Comparison of ENCODE assay signal across 23 mouse cellular contexts in the genomic region with DNA sequence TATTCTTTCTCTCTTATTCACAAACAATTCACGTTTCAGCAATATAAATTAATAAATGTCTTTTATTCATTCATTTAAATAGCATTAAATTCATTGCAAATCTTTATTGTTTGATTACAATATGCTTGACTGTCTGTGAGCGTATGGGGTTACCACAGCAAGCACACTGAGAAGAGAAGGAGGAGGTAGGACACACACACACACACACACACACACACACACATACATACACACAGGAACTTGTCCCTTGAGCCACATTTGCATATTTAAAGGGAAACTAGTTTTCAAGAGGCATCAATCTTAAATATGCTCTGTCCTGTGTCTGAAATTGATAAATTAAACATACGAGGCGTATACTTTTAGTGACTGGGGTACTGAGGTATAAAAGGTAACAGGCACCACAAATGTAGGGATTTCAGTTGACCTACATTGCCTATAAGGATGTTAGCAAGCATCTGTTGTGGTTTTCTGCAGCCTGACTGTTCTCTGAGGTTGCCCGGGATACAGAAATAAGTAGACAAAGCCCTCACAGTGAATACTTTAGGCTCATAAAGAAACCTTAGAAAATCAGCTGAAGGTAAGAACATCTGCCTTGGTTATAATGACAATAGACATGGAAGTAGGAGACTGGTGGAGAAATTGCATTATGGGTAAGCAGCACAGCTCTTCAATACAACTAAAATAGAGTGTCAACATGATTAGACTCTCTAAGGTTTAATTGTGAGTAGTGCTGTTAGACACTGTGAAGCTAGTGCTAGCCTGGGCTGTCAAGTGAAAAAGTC.
DNase-seq lines count a peak whose midpoint lies in the region; ATAC-seq lines count a peak whose summit lies in the region.
"Had no signal": no experiment of that assay in that cellular context is flagged by ENCODE, and none has a peak within 500 bp of the region (broad histone marks: within the 10 kb centered on the region; RNA-seq: fewer than 3 reads in every experiment).

No protein-coding gene starts in this region.

- no peaks in the 10 kb centered on the region for H3K36me3 ChIP-seq in forebrain, embryonic 13.5 days (ENCODE audit: poor library complexity, severe bottlenecking)
- no peaks in the 10 kb centered on the region for H3K36me3 ChIP-seq in forebrain, embryonic 14.5 days (ENCODE audit: control insufficient read depth, insufficient read depth, low read length)
- no peaks in the 10 kb centered on the region for H3K36me3 ChIP-seq in midbrain, embryonic 12.5 days
- no peaks in the 10 kb centered on the region for H3K36me3 ChIP-seq in midbrain, embryonic 10.5 days
- no peaks in the 10 kb centered on the region for H3K36me3 ChIP-seq in midbrain, embryonic 14.5 days (ENCODE audit: control insufficient read depth, insufficient read depth, low read length)
- H3K36me3 ChIP-seq: embryonic facial prominence, embryonic 12.5 days; stomach, embryonic 15.5 days had no signal

- H3K4me1 ChIP-seq in forebrain, embryonic 13.5 days: peaks cover 6% of the 10 kb centered on the region; the same call in 1 of the 2 replicates
- peaks cover 5% of the 10 kb centered on the region; the same call in 1 of the 2 replicates for H3K4me1 ChIP-seq in forebrain, embryonic 14.5 days (ENCODE audit: control insufficient read depth, insufficient read depth, low read length)
- peaks cover 6% of the 10 kb centered on the region; the same call in 1 of the 2 replicates for H3K4me1 ChIP-seq in midbrain, embryonic 12.5 days
- H3K4me1 ChIP-seq in midbrain, embryonic 10.5 days: peaks cover 6% of the 10 kb centered on the region; the same call in 1 of the 2 replicates
- H3K4me1 ChIP-seq in midbrain, embryonic 14.5 days (ENCODE audit: control insufficient read depth, insufficient read depth, low read length): no peaks in the 10 kb centered on the region
- H3K4me1 ChIP-seq: embryonic facial prominence, embryonic 12.5 days; stomach, embryonic 15.5 days had no signal

- no peak for DNase-seq in forebrain, embryonic 14.5 days (ENCODE audit: low spot score)
- DNase-seq in midbrain, embryonic 10.5 days (ENCODE audit: low spot score): no peak
- DNase-seq in 416B (ENCODE audit: low read depth): peak; percentile 14
- DNase-seq in midbrain, embryonic 14.5 days: peak; percentile 39
- DNase-seq in lung, postnatal 14 days: no peak
- DNase-seq in left cerebral cortex, postnatal 4 days: no peak
- DNase-seq: B cell, adult 2 months; cerebellum, adult 9-10 months; gastrocnemius, postnatal 25 days; heart, adult 2 months; heart, postnatal 36 days; kidney, adult 2 months; kidney, postnatal 25 days; liver; right cerebral cortex, postnatal 25 days; thymus, adult 2 months had no signal

- H3K27me3 ChIP-seq in forebrain, embryonic 13.5 days: no peaks in the 10 kb centered on the region
- H3K27me3 ChIP-seq in forebrain, embryonic 14.5 days (replicated peaks; ENCODE audit: control insufficient read depth, insufficient read depth, low read length): no peaks in the 10 kb centered on the region
- H3K27me3 ChIP-seq in midbrain, embryonic 12.5 days: no peaks in the 10 kb centered on the region
- no peaks in the 10 kb centered on the region for H3K27me3 ChIP-seq in midbrain, embryonic 10.5 days (ENCODE audit: low read depth, poor library complexity, severe bottlenecking)
- no peaks in the 10 kb centered on the region for H3K27me3 ChIP-seq in midbrain, embryonic 14.5 days (ENCODE audit: control insufficient read depth, insufficient read depth, low read length)
- H3K27me3 ChIP-seq: embryonic facial prominence, embryonic 12.5 days; stomach, embryonic 15.5 days had no signal

- 51% methylated on average over 5 of the region's 5 CpGs for WGBS in forebrain, embryonic 13.5 days
- WGBS in forebrain, embryonic 14.5 days: 56% methylated on average over 5 of the region's 5 CpGs
- 58% methylated on average over 5 of the region's 5 CpGs for WGBS in midbrain, embryonic 12.5 days
- WGBS in midbrain, embryonic 10.5 days: 83% methylated on average over 5 of the region's 5 CpGs
- 40% methylated on average over 5 of the region's 5 CpGs for WGBS in midbrain, embryonic 14.5 days

- H3K9ac ChIP-seq in forebrain, embryonic 13.5 days: no peak overlapping the region
- no peak overlapping the region for H3K9ac ChIP-seq in forebrain, embryonic 14.5 days (ENCODE audit: low read length)
- H3K9ac ChIP-seq in midbrain, embryonic 12.5 days (replicated peaks): no peak overlapping the region
- H3K9ac ChIP-seq in midbrain, embryonic 14.5 days (replicated peaks; ENCODE audit: low read length): no peak overlapping the region
- H3K9ac ChIP-seq: embryonic facial prominence, embryonic 12.5 days; stomach, embryonic 15.5 days had no signal

- no peak overlapping the region for H3K27ac ChIP-seq in forebrain, embryonic 13.5 days
- no peak overlapping the region for H3K27ac ChIP-seq in forebrain, embryonic 14.5 days (ENCODE audit: low read depth, low read length)
- peak overlapping the region; percentile 22 for H3K27ac ChIP-seq in midbrain, embryonic 12.5 days (replicated peaks)
- no peak overlapping the region for H3K27ac ChIP-seq in midbrain, embryonic 10.5 days (replicated peaks)
- H3K27ac ChIP-seq in midbrain, embryonic 14.5 days (replicated peaks; ENCODE audit: low read depth, low read length): no peak overlapping the region
- H3K27ac ChIP-seq: embryonic facial prominence, embryonic 12.5 days; heart, adult 2 months; stomach, embryonic 15.5 days had no signal

- H3K4me3 ChIP-seq in forebrain, embryonic 13.5 days: no peak overlapping the region
- H3K4me3 ChIP-seq in forebrain, embryonic 14.5 days (ENCODE audit: low read depth, low read length): no peak overlapping the region
- H3K4me3 ChIP-seq in midbrain, embryonic 12.5 days: no peak overlapping the region
- H3K4me3 ChIP-seq in midbrain, embryonic 10.5 days: no peak overlapping the region
- H3K4me3 ChIP-seq in midbrain, embryonic 14.5 days (replicated peaks; ENCODE audit: low read depth, low read length): no peak overlapping the region
- H3K4me3 ChIP-seq: embryonic facial prominence, embryonic 12.5 days; erythroblast, embryonic 14.5 days; heart, adult 2 months; stomach, embryonic 15.5 days had no signal

- ATAC-seq in forebrain, embryonic 13.5 days: peak; percentile 48; the same call in 1 of the 2 replicates
- no peak for ATAC-seq in forebrain, embryonic 14.5 days
- ATAC-seq in midbrain, embryonic 12.5 days (ENCODE audit: low FRiP score, low read depth): peak; percentile 82
- peak; percentile 76; the same call in 1 of the 2 replicates for ATAC-seq in midbrain, embryonic 14.5 days (ENCODE audit: low FRiP score, low TSS enrichment)
- ATAC-seq: inflammation-experienced regulatory T-cells, adult 6 months; lung, postnatal 0 days had no signal

- no peaks in the 10 kb centered on the region for H3K9me3 ChIP-seq in forebrain, embryonic 13.5 days (replicated peaks)
- H3K9me3 ChIP-seq in forebrain, embryonic 14.5 days (replicated peaks; ENCODE audit: control insufficient read depth, low read length): no peaks in the 10 kb centered on the region
- no peaks in the 10 kb centered on the region for H3K9me3 ChIP-seq in midbrain, embryonic 12.5 days
- H3K9me3 ChIP-seq in midbrain, embryonic 10.5 days (replicated peaks): no peaks in the 10 kb centered on the region
- H3K9me3 ChIP-seq in midbrain, embryonic 14.5 days (ENCODE audit: control insufficient read depth, low read length): no peaks in the 10 kb centered on the region
- H3K9me3 ChIP-seq: embryonic facial prominence, embryonic 12.5 days; stomach, embryonic 15.5 days had no signal

- H3K4me2 ChIP-seq in forebrain, embryonic 13.5 days: no peak overlapping the region
- H3K4me2 ChIP-seq in forebrain, embryonic 14.5 days (ENCODE audit: low read length): no peak overlapping the region
- no peak overlapping the region for H3K4me2 ChIP-seq in midbrain, embryonic 12.5 days (replicated peaks)
- H3K4me2 ChIP-seq in midbrain, embryonic 14.5 days (ENCODE audit: low read length): no peak overlapping the region
- H3K4me2 ChIP-seq: embryonic facial prominence, embryonic 12.5 days; stomach, embryonic 15.5 days had no signal

- intact Hi-C loops in left cerebral cortex, postnatal 4 days (cut with DNase I): loop anchor here (5.0 kb wide), 1 partner anchor 734 kb away; no protein-coding TSS in a partner anchor

Comparison
In these comparisons a context has a peak if more than half of its experiments do, and no peak if none do; other contexts are left out.
1. DNase-seq: peak in 416B (single experiment) and midbrain, embryonic 14.5 days (single experiment); none in forebrain, embryonic 14.5 days (single experiment), midbrain, embryonic 10.5 days (single experiment), lung, postnatal 14 days (single experiment) and left cerebral cortex, postnatal 4 days (single experiment).